ENCODE assay signal across 25 mouse cellular contexts in genomic region chr7:44624543-44624826, GRCm38 (mm10). TPM values are rescaled to one million over a fixed set of nuclear protein-coding genes. Genes with fewer than 3 reads are reported as not detected.
"Had no signal": no experiment of that assay in that cellular context is flagged by ENCODE, and none has a peak within 500 bp of the region (broad histone marks: within the 10 kb centered on the region; RNA-seq: fewer than 3 reads in every experiment).

No protein-coding gene starts in this region.

- H3K4me2 ChIP-seq: heart, embryonic 11.5 days; heart, embryonic 13.5 days; heart, embryonic 15.5 days; hindbrain, embryonic 13.5 days; hindbrain, embryonic 15.5 days; kidney, embryonic 15.5 days; limb, embryonic 13.5 days; limb, embryonic 15.5 days; liver, embryonic 12.5 days had no signal

- ATAC-seq: hindbrain, postnatal 0 days; liver, embryonic 12.5 days had no signal

- H3K9me3 ChIP-seq: heart, embryonic 15.5 days; hindbrain, embryonic 13.5 days; hindbrain, embryonic 15.5 days; kidney, embryonic 15.5 days; limb, embryonic 15.5 days had no signal

- DNase-seq: gastrocnemius, postnatal 14 days; gastrocnemius, postnatal 36 days; heart, adult 2 months; heart, postnatal 14 days; heart, postnatal 36 days; kidney, adult 11 months; kidney, adult 2 months; kidney, adult 9 months; kidney, postnatal 14 days; kidney, postnatal 36 days; layer of hippocampus, adult 9-11 months; layer of hippocampus, postnatal 36 days had no signal

- H3K27ac ChIP-seq: heart, adult 2 months; heart, embryonic 13.5 days; heart, embryonic 15.5 days; hindbrain, embryonic 13.5 days; hindbrain, embryonic 15.5 days; hindbrain, postnatal 0 days; kidney, embryonic 15.5 days; kidney, postnatal 0 days; limb, embryonic 13.5 days; limb, embryonic 15.5 days; liver, embryonic 12.5 days; liver, embryonic 14.5 days had no signal

- H3K36me3 ChIP-seq: heart, embryonic 13.5 days; heart, embryonic 15.5 days; hindbrain, embryonic 13.5 days; hindbrain, embryonic 15.5 days; kidney, embryonic 15.5 days; limb, embryonic 13.5 days; limb, embryonic 15.5 days; liver, embryonic 12.5 days had no signal

- H3K27me3 ChIP-seq: hindbrain, embryonic 15.5 days; kidney, embryonic 15.5 days had no signal

- H3K9ac ChIP-seq: heart, embryonic 13.5 days; heart, embryonic 15.5 days; hindbrain, embryonic 13.5 days; hindbrain, embryonic 15.5 days; kidney, embryonic 15.5 days; limb, embryonic 13.5 days; limb, embryonic 15.5 days; liver, embryonic 12.5 days; liver, embryonic 14.5 days had no signal

- H3K4me3 ChIP-seq: heart, adult 2 months; heart, embryonic 13.5 days; heart, embryonic 15.5 days; hindbrain, embryonic 13.5 days; hindbrain, embryonic 15.5 days; kidney, embryonic 15.5 days; limb, embryonic 13.5 days; limb, embryonic 15.5 days; liver, embryonic 12.5 days had no signal

- H3K4me1 ChIP-seq: heart, embryonic 13.5 days; heart, embryonic 15.5 days; hindbrain, embryonic 15.5 days; kidney, embryonic 15.5 days; limb, embryonic 13.5 days; limb, embryonic 15.5 days; liver, embryonic 12.5 days had no signal

RNA-seq across cellular contexts. Expression of gene Kcnc3, which starts 34.0 kb away (rescaled TPM):
- polyA plus RNA-seq: heart, postnatal 0 days had no signal
